Mouse (Mus musculus): ENCODE results near the gene Minar1.

Minar1 gene

DNA sequence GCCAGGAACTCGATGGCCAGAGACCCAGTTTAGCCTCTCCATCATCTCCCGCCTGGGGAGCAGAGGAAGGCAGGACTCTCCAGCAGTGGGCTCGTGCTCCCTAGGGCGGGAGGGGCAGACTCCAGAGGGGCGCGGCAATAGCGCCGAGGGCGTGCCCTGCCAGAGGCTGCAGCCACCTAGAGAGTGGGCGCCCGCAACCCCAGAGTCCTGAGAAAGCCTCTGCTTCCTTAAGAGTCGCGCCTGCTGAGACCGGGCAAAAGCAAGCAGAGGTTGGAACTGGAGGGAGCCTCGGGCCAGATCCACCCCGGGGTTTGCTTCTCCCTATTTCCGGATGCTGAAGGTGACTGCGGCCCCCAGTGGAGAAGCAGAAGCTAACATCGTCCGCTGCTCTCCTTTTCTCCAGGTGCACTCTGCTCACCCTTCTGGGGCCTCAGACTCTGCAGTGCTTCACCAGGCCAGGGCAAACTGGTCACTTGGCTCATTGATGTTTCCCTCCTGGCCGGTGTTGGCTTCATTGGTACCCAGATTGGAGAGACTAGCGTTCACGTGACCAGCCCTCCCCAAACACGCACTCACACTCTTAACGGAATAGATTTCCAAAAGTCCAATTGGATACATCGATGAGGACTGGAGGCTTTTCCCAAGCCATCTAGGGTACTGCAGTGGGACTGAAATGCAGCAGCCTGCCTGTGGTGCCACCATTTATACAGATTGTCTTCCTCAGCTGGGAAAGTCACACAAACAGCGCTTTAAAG is at the start of gene Minar1:
TSS of gene Minar1 (minus strand) at position 120 of the 755 bp plus-strand sequence.
- DNase-seq, result no peak

DNA sequence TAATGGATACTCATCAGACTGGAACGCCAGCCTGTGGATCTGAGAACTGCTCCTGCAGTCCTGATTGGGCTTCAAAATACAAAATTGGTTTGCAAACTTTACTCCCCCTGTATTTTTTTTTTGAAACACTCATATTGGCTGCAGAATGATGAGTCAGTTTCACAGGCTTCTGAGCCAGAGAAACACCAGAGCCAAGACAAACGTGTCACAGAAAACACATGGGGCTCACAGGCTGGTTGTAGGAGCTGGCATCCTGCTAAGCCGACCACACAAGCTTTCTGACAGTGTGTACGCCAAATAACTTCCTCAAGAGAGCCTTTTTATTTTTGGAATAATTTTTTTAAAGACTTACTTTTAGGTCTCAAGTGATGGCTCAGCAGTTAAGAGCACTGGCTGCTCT is 47.0 kb upstream of the Minar1 start:
- no peak for DNase-seq

DNA sequence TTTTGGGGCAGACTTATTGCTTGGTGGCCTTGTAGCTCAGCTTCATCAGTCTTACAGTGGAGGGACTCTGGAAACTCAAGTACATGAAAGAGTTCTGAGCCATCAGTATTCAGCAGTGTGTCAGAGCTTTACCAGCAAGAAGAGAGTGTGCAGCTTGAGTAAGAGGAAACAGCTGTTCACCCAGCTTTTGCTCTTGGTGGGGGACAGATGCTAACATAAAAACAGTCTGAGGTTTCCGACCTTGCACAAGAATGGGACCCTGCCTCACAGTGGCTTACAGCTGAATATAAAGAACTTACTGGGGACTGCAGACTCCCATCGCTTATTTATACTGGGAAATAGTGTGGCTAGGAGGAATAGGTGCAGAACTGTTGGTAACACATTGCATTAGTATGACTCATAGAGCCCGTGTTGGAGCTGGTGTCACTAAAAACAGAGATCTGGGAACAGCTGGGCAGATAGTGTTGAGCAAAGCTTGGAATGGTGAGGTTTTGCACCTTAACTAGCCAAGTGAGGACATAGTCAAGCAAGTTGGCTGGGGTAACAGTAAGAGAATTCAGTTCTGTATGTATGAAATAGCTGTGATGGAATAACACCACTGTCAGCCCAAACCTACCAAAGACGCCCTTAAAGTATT is 44.5 kb upstream of the Minar1 start:
- peak; percentile 27 for DNase-seq

DNA sequence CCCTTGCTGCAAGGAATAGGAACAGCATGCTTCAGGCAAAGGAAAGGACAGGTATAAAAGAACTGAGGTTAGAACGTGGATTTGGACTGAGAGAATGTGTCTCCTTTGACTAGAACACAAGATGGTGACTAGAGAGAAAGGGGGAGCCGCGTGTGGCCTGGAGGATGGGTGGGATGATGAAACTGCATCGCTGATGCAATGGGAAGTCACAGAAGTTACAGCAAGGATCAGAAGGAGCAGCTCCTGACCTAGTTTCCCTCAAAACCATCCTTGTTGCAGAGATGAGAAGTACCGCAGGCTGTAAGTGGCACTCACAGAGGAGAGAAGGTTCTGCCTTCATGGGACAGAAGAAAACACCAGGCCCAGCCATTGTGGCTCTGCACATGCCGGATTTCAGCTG is 28.0 kb upstream of the Minar1 start:
- DNase-seq, result no peak

DNA sequence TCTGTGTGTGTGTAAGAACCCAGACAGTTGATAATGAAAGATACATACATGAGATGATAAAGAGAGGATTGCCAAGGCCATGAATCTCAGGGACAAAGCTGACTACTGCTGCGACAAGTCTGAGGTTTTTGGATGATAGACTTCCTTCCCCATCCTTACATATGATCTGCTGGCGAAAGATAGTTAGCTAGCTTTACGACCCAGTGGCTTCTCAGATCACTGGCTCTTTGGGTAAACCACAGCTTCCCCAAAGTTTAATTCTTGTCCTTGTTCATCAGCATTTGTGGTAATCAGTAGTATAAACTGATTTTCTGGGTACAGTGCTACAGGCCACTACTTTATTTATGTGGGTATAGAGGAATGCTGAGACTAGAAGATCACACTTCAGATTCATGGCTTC is 14.5 kb upstream of the Minar1 start:
- no peak for DNase-seq

DNA sequence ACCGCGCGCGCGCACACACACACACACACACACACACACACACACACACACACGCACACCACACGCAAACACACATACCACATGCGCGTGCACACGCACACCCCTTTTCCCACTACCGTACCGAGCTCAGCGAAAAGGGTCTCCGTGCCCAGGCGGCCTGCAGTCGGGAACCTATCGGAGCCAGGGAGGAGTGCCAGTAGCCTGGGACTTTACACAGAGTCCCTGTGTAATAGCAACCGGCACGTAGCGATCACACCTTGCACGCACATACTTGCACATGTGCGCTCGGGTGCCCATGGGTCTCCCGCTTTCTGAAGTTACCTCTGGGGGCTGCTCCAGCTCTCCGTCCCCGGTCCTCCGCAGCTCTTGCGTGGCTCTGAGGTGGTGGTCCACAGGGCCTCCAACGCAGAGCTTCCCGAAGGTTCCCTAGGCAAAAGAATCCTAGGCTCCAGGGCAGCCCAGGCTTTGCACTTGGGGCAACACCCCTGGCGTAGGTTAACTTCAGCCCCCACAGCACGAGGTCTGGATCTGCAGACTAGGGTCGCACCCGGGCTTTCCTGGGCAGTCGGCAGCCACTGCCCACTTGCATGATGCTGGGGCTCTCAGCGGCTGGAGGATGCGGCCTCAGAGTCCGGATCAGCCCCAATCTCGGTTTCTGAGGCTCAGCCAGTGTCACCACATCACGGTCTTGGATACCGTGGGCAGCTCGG is 474 bp downstream of the Minar1 start:
- DNase-seq, result no peak

DNA sequence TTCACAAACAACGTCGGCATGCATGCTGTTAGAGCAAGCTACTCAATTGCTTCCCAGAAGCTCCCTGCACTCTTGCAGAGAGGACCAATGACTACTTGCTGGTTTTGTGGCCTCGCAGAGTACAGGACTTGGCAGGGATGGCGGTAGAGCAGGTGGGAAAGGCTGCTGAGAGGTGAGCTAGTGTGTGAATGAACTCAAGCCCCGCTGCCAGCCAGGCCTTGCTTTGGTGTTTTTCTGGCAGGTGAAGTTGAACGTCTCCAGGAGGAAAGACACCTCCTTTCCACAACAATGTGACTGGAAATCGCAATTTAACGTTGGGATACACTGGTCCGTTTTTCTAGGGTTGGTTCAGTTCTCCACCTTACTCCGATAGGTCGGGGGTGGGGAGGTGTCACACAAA is 1.2 kb downstream of the Minar1 start:
- no peak for DNase-seq

DNA sequence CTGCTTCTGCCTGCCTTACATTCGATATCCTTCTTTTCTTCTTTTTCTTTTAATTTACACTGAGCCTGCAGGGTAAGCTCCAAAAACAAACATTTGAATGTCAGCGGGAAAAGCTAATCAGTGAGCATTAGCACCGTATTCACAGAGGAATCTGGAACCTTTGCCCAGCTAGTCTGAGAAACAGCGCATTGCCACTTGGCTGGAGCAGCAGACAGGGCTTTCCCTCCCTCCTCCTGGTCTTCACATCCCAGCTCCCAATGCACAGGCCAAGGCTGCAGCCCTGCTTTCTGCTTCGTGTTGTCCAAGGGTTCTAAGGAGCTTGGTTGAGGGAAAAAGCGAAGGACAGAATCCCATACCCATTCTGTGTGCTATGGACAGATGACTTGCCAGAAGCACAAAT is 2.6 kb downstream of the Minar1 start:
- DNase-seq, result no peak

DNA sequence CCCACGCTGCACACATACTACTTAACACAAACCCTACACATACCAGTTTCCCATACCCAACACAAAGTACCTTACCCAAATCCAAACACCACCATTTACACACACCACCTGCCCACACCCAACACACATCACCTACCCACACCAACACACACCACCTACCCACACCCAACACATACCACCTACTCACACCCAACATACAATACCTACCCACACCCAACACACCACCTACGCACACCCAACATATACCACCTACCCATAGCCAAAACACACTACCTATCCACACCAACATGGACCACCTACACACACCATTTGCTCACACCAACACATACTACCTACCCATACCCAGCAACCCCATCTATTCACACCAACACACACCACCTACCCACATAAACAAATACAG is 6.0 kb downstream of the Minar1 start:
- DNase-seq, result no peak

DNA sequence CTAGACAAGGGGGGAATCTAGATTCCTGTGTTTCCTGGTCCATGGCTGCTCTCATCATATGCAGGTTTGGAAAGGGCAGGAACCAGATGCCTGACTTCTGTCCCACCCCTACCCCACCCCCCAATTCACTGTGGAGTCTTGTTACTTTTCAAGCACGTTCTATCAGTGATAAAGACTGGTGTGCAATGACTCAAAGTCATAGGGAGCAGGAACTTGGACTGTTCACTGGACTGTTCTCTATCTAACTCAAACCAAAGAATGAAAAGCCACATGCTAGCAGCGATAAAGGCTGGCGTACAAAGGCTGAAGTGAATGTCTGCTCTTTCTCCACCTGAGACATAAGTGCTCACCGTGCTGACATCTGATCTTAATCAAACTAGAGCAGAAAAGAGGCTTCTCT is 12.3 kb downstream of the Minar1 start:
- no peak for DNase-seq

DNA sequence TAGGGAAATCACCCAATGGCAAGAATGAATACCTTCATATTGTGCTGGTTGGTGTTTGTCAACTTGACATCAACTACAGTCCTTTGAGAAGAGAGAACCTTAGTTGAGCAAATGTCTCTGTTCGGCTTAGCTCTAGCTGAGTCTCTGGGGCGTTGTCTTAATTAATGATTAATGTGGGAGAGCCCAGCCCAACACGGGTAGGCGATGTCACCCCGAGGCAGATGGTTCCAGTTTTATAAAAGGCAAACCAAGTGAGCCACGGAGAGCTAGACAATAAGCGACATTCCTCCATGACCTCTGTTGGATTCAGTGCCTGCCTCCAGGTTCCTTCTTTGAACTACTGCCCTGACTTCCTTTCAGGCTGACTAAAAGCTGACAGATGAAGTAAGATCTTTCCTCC is 15.6 kb downstream of the Minar1 start:
- DNase-seq, result no peak

DNA sequence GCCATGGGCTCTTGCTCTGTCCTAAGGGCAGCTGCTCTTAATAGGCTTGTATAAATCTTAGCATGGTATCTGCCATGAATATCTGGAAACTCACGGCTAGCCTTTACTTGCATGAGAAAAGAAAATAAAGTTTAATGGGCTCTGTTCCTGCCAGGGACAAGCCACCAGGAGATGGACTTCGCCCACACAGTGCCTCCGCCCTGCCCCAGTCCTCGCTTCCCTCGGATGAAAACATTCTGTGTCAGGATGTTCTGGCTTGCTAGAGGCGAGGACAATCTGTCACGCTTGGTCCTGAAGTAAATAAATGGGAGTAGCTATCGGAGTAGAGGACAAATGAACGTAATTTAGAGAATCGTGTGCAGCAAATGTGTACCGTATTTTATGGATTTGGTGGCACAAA is 16.7 kb downstream of the Minar1 start:
- DNase-seq, result no peak

DNA sequence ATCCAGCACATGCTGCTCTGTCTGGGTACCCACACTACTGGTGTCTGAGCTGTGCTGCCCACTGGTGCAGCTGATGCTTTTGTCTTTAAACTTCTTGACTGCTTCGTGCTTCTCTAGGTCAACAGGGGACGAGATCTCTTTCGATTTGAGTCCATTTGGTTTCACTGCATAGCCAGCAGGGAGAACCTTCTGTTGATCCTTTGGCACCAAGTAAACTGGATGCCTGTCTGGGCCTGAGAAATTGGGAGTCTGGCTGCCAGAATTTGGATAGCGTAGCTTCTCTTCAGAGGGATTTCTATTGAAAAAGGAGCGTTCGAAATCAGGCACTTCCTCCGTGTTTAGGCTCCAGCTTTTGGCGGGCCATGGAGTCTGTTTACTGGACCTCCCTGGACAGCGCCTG is 21.0 kb downstream of the Minar1 start:
- DNase-seq, result no peak

DNA sequence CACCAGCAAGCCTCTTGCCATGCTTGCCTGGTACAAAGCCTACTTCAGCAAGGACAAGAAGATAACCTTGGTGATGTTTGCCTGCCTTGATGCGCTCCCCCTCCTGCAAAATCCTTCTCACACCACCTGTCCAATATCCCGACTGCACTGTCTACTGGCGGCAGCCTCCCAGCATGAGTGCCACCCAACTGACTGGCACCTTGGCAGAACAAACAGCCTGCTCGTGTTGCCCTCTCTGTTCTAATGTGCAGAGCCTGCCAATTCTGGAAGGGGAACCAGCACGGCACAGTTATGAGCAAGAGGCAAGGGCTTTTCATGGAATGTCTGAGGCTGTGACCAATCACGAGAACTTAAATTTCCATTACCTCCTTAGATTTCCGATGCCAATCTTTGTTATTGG is 22.2 kb downstream of the Minar1 start:
- no peak for DNase-seq

DNA sequence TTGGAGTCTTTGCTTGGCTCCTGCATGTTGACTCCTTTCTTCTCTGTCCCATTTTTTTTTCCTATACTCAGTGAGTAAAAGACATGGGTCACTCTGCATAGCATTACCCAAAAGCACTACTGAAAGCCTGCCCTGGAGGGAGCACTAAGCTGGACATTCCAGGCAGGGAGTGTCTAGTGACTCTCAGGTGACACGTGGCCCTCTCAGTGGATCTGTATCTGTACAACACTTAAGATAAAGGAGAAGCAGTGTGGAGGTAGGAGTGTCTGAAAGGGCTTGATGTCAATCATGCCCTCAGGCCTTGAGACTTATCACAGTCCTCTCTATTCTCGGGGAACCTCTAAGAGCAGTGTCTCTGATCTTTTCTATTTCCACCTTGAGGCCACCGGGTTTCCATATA is 25.9 kb downstream of the Minar1 start:
- no peak for DNase-seq

DNA sequence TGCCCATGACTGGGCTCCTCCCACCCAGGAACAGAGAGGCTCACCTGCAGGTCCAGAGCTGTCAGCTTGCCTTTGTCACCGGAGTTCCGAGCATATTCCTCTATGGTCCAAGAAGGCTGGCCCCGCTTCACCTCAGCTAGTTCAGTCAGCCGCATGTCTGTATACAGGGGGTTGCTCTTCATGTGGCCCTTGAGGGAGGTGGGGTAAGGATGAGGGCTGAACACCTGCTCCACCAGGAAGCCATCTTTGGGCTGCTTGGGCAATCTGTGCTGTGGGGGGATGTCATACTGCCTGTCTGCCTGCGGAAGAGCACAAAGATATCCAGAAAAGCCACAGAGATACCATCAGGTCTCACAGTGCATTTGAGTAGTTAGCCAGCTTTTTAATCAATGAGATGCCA is 26.5 kb downstream of the Minar1 start:
- DNase-seq, result no peak

DNA sequence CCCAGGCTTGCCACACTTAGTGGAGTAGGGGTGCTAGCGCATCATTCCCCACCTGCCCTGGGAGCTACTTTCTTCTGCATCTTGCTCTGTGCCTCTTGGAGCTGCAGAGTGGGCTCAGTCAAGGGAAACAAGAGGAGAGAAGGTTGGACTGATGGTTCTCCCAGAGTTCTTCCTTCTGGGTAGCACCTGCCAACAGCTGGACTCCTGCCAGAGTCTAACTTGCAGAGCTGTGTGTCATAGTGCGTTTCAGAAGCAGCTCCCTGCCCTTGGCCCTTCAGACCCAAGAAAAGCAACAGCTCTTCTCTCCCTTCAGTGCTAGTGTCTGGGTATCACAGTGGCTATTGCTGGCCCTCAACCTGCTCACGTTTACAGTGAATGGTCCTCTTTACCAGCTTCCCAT is 30.5 kb downstream of the Minar1 start:
- no peak for DNase-seq

DNA sequence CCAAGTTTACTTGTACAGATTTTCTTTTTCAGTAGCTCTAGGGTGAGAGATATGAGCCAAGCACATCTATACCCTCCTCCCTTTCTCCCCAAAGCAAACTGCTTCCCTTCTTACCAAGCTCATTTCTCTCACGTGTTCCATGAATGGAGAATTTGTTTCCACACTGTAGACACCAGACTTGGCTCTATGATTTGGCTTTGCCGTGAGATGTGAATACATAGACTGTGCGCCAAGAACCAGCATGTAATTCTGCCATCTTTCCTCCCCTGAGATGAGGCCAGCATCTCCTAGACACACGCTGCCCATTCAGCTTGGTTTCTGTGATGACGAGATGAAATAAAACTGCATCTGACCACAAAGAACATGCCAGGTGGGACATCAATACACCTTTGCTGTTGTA is 44.5 kb downstream of the Minar1 start:
- no peak for DNase-seq

DNA sequence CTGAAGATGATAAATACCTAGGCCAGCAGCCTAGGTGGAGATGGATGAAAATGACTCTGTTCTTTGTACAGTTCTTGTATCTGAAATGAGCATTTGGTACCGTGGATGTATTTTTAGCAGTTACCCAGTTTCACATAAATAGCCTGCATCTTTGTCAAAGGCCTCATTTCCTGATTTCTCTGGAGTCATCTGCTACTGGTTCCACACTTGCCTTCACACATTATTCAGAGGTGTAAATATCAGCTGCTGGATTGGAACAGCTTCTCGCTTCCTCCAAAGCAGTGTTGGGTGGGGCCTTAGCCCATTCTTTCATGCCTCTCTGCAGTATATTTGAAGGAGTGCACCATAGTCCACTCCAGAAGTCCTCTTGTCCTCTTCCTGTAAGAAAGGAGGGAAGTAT is 70.3 kb downstream of the Minar1 start:
- no peak for DNase-seq

All from thymus, postnatal 25 days (tissue).